Mouse (Mus musculus): Measurements from ENCODE around the gene Rims1. TPM values are rescaled to one million over a fixed set of nuclear protein-coding genes. Genes with fewer than 3 reads are reported as not detected.

The Rims1 gene
- total RNA-seq, 2 experiments from 2014 or later: not detected

GRCm38 (mm10) chr1:22604329-22605044 lies 201.3 kb downstream of the Rims1 start:
- no peak for ATAC-seq (replicated peaks; ENCODE audit: low FRiP score, poor library complexity, severe bottlenecking)

GRCm38 (mm10) chr1:22596197-22596596 lies 209.6 kb downstream of the Rims1 start:
- ATAC-seq (replicated peaks; ENCODE audit: low FRiP score, poor library complexity, severe bottlenecking): no peak

- ATAC-seq (replicated peaks; ENCODE audit: low FRiP score, poor library complexity, severe bottlenecking): no peak
These were observed 211.0 kb downstream of the Rims1 start for GRCm38 (mm10) chr1:22594841-22595240.

GRCm38 (mm10) chr1:22587859-22588383 lies 217.9 kb downstream of the Rims1 start:
- no peak for ATAC-seq (replicated peaks; ENCODE audit: low FRiP score, poor library complexity, severe bottlenecking)

- no peak for ATAC-seq (replicated peaks; ENCODE audit: low FRiP score, poor library complexity, severe bottlenecking)
These were observed 220.2 kb downstream of the Rims1 start for GRCm38 (mm10) chr1:22585560-22585959.

- ATAC-seq (replicated peaks; ENCODE audit: low FRiP score, poor library complexity, severe bottlenecking): no peak
These were observed 226.3 kb downstream of the Rims1 start for GRCm38 (mm10) chr1:22579470-22579869.

GRCm38 (mm10) chr1:22572720-22573119 lies 233.1 kb downstream of the Rims1 start:
- ATAC-seq (replicated peaks; ENCODE audit: low FRiP score, poor library complexity, severe bottlenecking): no peak

GRCm38 (mm10) chr1:22546273-22546672 lies 259.5 kb downstream of the Rims1 start:
- no peak for ATAC-seq (replicated peaks; ENCODE audit: low FRiP score, poor library complexity, severe bottlenecking)

- no peak for ATAC-seq (replicated peaks; ENCODE audit: low FRiP score, poor library complexity, severe bottlenecking)
These were observed 267.7 kb downstream of the Rims1 start for GRCm38 (mm10) chr1:22538129-22538528.

GRCm38 (mm10) chr1:22536776-22537175 lies 269.0 kb downstream of the Rims1 start:
- no peak for ATAC-seq (replicated peaks; ENCODE audit: low FRiP score, poor library complexity, severe bottlenecking)

- ATAC-seq (replicated peaks; ENCODE audit: low FRiP score, poor library complexity, severe bottlenecking): no peak
These were observed 270.7 kb downstream of the Rims1 start for GRCm38 (mm10) chr1:22535049-22535448.

- no peak for ATAC-seq (replicated peaks; ENCODE audit: low FRiP score, poor library complexity, severe bottlenecking)
These were observed 272.4 kb downstream of the Rims1 start for GRCm38 (mm10) chr1:22533146-22534096.

GRCm38 (mm10) chr1:22515103-22515502 lies 290.7 kb downstream of the Rims1 start:
- ATAC-seq (replicated peaks; ENCODE audit: low FRiP score, poor library complexity, severe bottlenecking): no peak

- ATAC-seq (replicated peaks; ENCODE audit: low FRiP score, poor library complexity, severe bottlenecking): no peak
These were observed 293.4 kb downstream of the Rims1 start for GRCm38 (mm10) chr1:22512421-22512820.

GRCm38 (mm10) chr1:22511614-22512013 lies 294.2 kb downstream of the Rims1 start:
- ATAC-seq (replicated peaks; ENCODE audit: low FRiP score, poor library complexity, severe bottlenecking): no peak

- ATAC-seq (replicated peaks; ENCODE audit: low FRiP score, poor library complexity, severe bottlenecking): no peak
These were observed 296.8 kb downstream of the Rims1 start for GRCm38 (mm10) chr1:22508735-22509615.

GRCm38 (mm10) chr1:22487270-22487864 lies 318.4 kb downstream of the Rims1 start:
- no peak for ATAC-seq (replicated peaks; ENCODE audit: low FRiP score, poor library complexity, severe bottlenecking)

- ATAC-seq (replicated peaks; ENCODE audit: low FRiP score, poor library complexity, severe bottlenecking): no peak
These were observed 329.6 kb downstream of the Rims1 start for GRCm38 (mm10) chr1:22476220-22476619.

GRCm38 (mm10) chr1:22467033-22467432 lies 338.8 kb downstream of the Rims1 start:
- ATAC-seq (replicated peaks; ENCODE audit: low FRiP score, poor library complexity, severe bottlenecking): no peak

Data from erythroid progenitor cell, adult 5-6 weeks (primary cell).